Mouse (Mus musculus): ENCODE data around the gene Creb3l2.

Gene Creb3l2

GRCm38 (mm10) chr6:37441251-37442011 lies 515 bp downstream of the Creb3l2 start:
- DNase-seq: no peak

- peak; percentile 64 for DNase-seq
These were observed 1.3 kb downstream of the Creb3l2 start for GRCm38 (mm10) chr6:37440491-37441250.

GRCm38 (mm10) chr6:37439676-37440490 lies 2.1 kb downstream of the Creb3l2 start:
- peak; percentile 46 for DNase-seq

- peak; percentile 41 for DNase-seq
These were observed 3.4 kb downstream of the Creb3l2 start for GRCm38 (mm10) chr6:37438510-37438909.

- no peak for DNase-seq
These were observed 4.9 kb downstream of the Creb3l2 start for GRCm38 (mm10) chr6:37437086-37437485.

- no peak for DNase-seq
These were observed 6.6 kb downstream of the Creb3l2 start for GRCm38 (mm10) chr6:37435391-37435790.

GRCm38 (mm10) chr6:37429849-37430470 lies 12.0 kb downstream of the Creb3l2 start:
- DNase-seq: no peak

- DNase-seq: no peak
These were observed 13.0 kb downstream of the Creb3l2 start for GRCm38 (mm10) chr6:37428947-37429346.

- no peak for DNase-seq
These were observed 13.9 kb downstream of the Creb3l2 start for GRCm38 (mm10) chr6:37428044-37428443.

- DNase-seq: no peak
These were observed 15.3 kb downstream of the Creb3l2 start for GRCm38 (mm10) chr6:37426615-37427014.

- no peak for DNase-seq
These were observed 16.1 kb downstream of the Creb3l2 start for GRCm38 (mm10) chr6:37425833-37426232.

- no peak for DNase-seq
These were observed 16.9 kb downstream of the Creb3l2 start for GRCm38 (mm10) chr6:37425075-37425474.

GRCm38 (mm10) chr6:37424374-37424773 lies 17.6 kb downstream of the Creb3l2 start:
- no peak for DNase-seq

GRCm38 (mm10) chr6:37423386-37423785 lies 18.6 kb downstream of the Creb3l2 start:
- no peak for DNase-seq

GRCm38 (mm10) chr6:37421124-37421523 lies 20.8 kb downstream of the Creb3l2 start:
- peak; percentile 90 for DNase-seq

- no peak for DNase-seq
These were observed 22.5 kb downstream of the Creb3l2 start for GRCm38 (mm10) chr6:37419445-37419941.

- no peak for DNase-seq
These were observed 23.0 kb downstream of the Creb3l2 start for GRCm38 (mm10) chr6:37418931-37419330.

GRCm38 (mm10) chr6:37416743-37417142 lies 25.2 kb downstream of the Creb3l2 start:
- DNase-seq: peak; percentile 77

GRCm38 (mm10) chr6:37415505-37415904 lies 26.4 kb downstream of the Creb3l2 start:
- DNase-seq: peak; percentile 57

GRCm38 (mm10) chr6:37415034-37415433 lies 26.9 kb downstream of the Creb3l2 start:
- peak; percentile 86 for DNase-seq

- DNase-seq: no peak
These were observed 27.4 kb downstream of the Creb3l2 start for GRCm38 (mm10) chr6:37414576-37414975.

- DNase-seq: no peak
These were observed 30.2 kb downstream of the Creb3l2 start for GRCm38 (mm10) chr6:37411696-37412095.

- no peak for DNase-seq
These were observed 32.1 kb downstream of the Creb3l2 start for GRCm38 (mm10) chr6:37409829-37410228.

All from kidney, adult 9 months (tissue).